ENCODE assay signal across 9 mouse cellular contexts in genomic region chr4:100865423-100865822, GRCm38 (mm10).
A peak's percentile ranks its signal among the peaks of the same experiment; 100 is the strongest.
DNase-seq lines count a peak whose midpoint lies in the region; ATAC-seq lines count a peak whose summit lies in the region.
"Had no signal": no experiment of that assay in that cellular context is flagged by ENCODE, and none has a peak within 500 bp of the region (broad histone marks: within the 10 kb centered on the region; RNA-seq: fewer than 3 reads in every experiment).

No protein-coding gene starts in this region.

- no peak for DNase-seq in kidney, adult 9 months
- no peak for DNase-seq in left cerebral cortex, adult 8-10 months (ENCODE audit: low spot score in 2 of 2)
- DNase-seq in adrenal gland, adult (ENCODE audit: inconsistent age in 2 of 2, low spot score in 1 of 2), result no peak

- H3K27ac ChIP-seq in kidney, embryonic 16.5 days (ENCODE audit: low read length), result peak overlapping the region; percentile 35
- H3K27ac ChIP-seq in embryonic facial prominence, embryonic 15.5 days (replicated peaks), result peak overlapping the region; percentile 49; the same call in 1 of the 2 replicates
- H3K27ac ChIP-seq in hindbrain, embryonic 15.5 days (replicated peaks), result no peak overlapping the region
- H3K27ac ChIP-seq in midbrain, embryonic 15.5 days, result peak overlapping the region; percentile 3; the same call in 1 of the 2 replicates
- H3K27ac ChIP-seq: liver, embryonic 12.5 days had no signal

- H3K4me1 ChIP-seq in kidney, embryonic 16.5 days (ENCODE audit: insufficient read depth, low read length), result peaks cover 34% of the 10 kb centered on the region
- peaks cover 43% of the 10 kb centered on the region for H3K4me1 ChIP-seq in embryonic facial prominence, embryonic 15.5 days
- H3K4me1 ChIP-seq in hindbrain, embryonic 15.5 days (replicated peaks), result peaks cover 22% of the 10 kb centered on the region
- H3K4me1 ChIP-seq in midbrain, embryonic 15.5 days, result peaks cover 30% of the 10 kb centered on the region

- 13% methylated on average over 13 of the region's 13 CpGs for WGBS in kidney, embryonic 16.5 days
- 27% methylated on average over 13 of the region's 13 CpGs for WGBS in embryonic facial prominence, embryonic 15.5 days
- WGBS in hindbrain, embryonic 15.5 days, result 23% methylated on average over 13 of the region's 13 CpGs
- 10% methylated on average over 13 of the region's 13 CpGs for WGBS in midbrain, embryonic 15.5 days

- H3K4me3 ChIP-seq in kidney, embryonic 16.5 days (ENCODE audit: low read length), result no peak overlapping the region
- no peak overlapping the region for H3K4me3 ChIP-seq in embryonic facial prominence, embryonic 15.5 days (replicated peaks)
- no peak overlapping the region for H3K4me3 ChIP-seq in hindbrain, embryonic 15.5 days
- H3K4me3 ChIP-seq in midbrain, embryonic 15.5 days, result no peak overlapping the region
- H3K4me3 ChIP-seq: liver, embryonic 12.5 days had no signal

- H3K27me3 ChIP-seq in kidney, embryonic 16.5 days (ENCODE audit: insufficient read depth, low read length), result no peaks in the 10 kb centered on the region
- H3K27me3 ChIP-seq in embryonic facial prominence, embryonic 15.5 days, result no peaks in the 10 kb centered on the region
- H3K27me3 ChIP-seq in hindbrain, embryonic 15.5 days, result no peaks in the 10 kb centered on the region
- no peaks in the 10 kb centered on the region for H3K27me3 ChIP-seq in midbrain, embryonic 15.5 days (replicated peaks)
- H3K27me3 ChIP-seq: liver, embryonic 12.5 days had no signal

- no peak for ATAC-seq in kidney, embryonic 16.5 days (ENCODE audit: low FRiP score, low TSS enrichment)
- no peak for ATAC-seq in embryonic facial prominence, embryonic 15.5 days (ENCODE audit: insufficient number of reproducible peaks, low FRiP score, low TSS enrichment, low read depth)
- ATAC-seq in hindbrain, embryonic 15.5 days (ENCODE audit: low FRiP score, low read depth), result 0 out of 2 replicates have a peak, but pooled peaks have one; percentile 40
- ATAC-seq in midbrain, embryonic 15.5 days (replicated peaks), result no peak
- ATAC-seq: liver, embryonic 12.5 days had no signal

- H3K9ac ChIP-seq in kidney, embryonic 16.5 days (replicated peaks; ENCODE audit: low read length), result no peak overlapping the region
- H3K9ac ChIP-seq in embryonic facial prominence, embryonic 15.5 days, result no peak overlapping the region
- H3K9ac ChIP-seq in hindbrain, embryonic 15.5 days, result no peak overlapping the region
- no peak overlapping the region for H3K9ac ChIP-seq in midbrain, embryonic 15.5 days
- H3K9ac ChIP-seq: liver, embryonic 12.5 days had no signal

- H3K4me2 ChIP-seq in kidney, embryonic 16.5 days (replicated peaks; ENCODE audit: low read depth, low read length), result peak overlapping the region; percentile 25; the same call in 1 of the 2 replicates
- peak overlapping the region; percentile 40; the same call in 1 of the 2 replicates for H3K4me2 ChIP-seq in embryonic facial prominence, embryonic 15.5 days (replicated peaks)
- peak overlapping the region; percentile 32 for H3K4me2 ChIP-seq in hindbrain, embryonic 15.5 days
- H3K4me2 ChIP-seq in midbrain, embryonic 15.5 days, result 0 out of 2 replicates have a peak overlapping the region, but pooled peaks have one; percentile 2
- H3K4me2 ChIP-seq: liver, embryonic 12.5 days had no signal

- no peaks in the 10 kb centered on the region for H3K9me3 ChIP-seq in kidney, embryonic 16.5 days (ENCODE audit: low read length)
- no peaks in the 10 kb centered on the region for H3K9me3 ChIP-seq in embryonic facial prominence, embryonic 15.5 days (replicated peaks)
- no peaks in the 10 kb centered on the region for H3K9me3 ChIP-seq in hindbrain, embryonic 15.5 days
- no peaks in the 10 kb centered on the region for H3K9me3 ChIP-seq in midbrain, embryonic 15.5 days
- H3K9me3 ChIP-seq: G1E; liver, embryonic 12.5 days had no signal

- H3K36me3 ChIP-seq in kidney, embryonic 16.5 days (ENCODE audit: insufficient read depth, low read length), result no peaks in the 10 kb centered on the region
- no peaks in the 10 kb centered on the region for H3K36me3 ChIP-seq in embryonic facial prominence, embryonic 15.5 days
- no peaks in the 10 kb centered on the region for H3K36me3 ChIP-seq in hindbrain, embryonic 15.5 days
- no peaks in the 10 kb centered on the region for H3K36me3 ChIP-seq in midbrain, embryonic 15.5 days (replicated peaks)
- H3K36me3 ChIP-seq: G1E; liver, embryonic 12.5 days had no signal
